Mouse (Mus musculus) erythroblast, embryonic 14.5 days (primary cell): ENCODE data around the gene Psat1. TPM values are rescaled to one million over a fixed set of nuclear protein-coding genes. Genes with fewer than 3 reads are reported as not detected.

Source experiments
- H3K27me3 ChIP-seq: 2 replicates; pipeline ENCODE4 v1.6.1; 2012; ENCODE audit warnings: inconsistent platforms; ENCODE audit not compliant: control insufficient read depth
- H3K36me3 ChIP-seq: 2 replicates; pipeline ENCODE4 v1.6.1; 2012; ENCODE audit warnings: mild to moderate bottlenecking, inconsistent platforms; ENCODE audit not compliant: control insufficient read depth
- H3K4me1 ChIP-seq: 2 replicates; pipeline ENCODE4 v1.6.1; 2012; ENCODE audit warnings: inconsistent platforms; ENCODE audit not compliant: control insufficient read depth
- H3K4me3 ChIP-seq: replicated peaks from 2 replicates; pipeline ENCODE3; 2012; ENCODE audit warnings: moderate library complexity, mild to moderate bottlenecking, inconsistent platforms
- H3K9me3 ChIP-seq: 2 replicates; pipeline ENCODE4 v1.6.1; 2012; ENCODE audit warnings: low read length, inconsistent platforms, mixed read lengths; ENCODE audit not compliant: control insufficient read depth
- GATA1 ChIP-seq: IDR thresholded peaks from 2 replicates; pipeline ENCODE4 v1.6.1; 2012; ENCODE audit warnings: low read length, inconsistent platforms, mixed read lengths
- TAL1 ChIP-seq: IDR thresholded peaks from 3 replicates; pipeline ENCODE4 v1.6.1; 2012; ENCODE audit warnings: low read length, inconsistent platforms, mixed read lengths
- polyA plus RNA-seq: library from polyadenylated mRNA; stranded (reverse); fragments of >175 nt; gene quantifications from 2 replicates; pipeline ENCODE4 v1.2.3, GENCODE M21; 2012

The Psat1 gene
- 0.14 and 0.48 TPM in 2 replicates for polyA plus RNA-seq

DNA sequence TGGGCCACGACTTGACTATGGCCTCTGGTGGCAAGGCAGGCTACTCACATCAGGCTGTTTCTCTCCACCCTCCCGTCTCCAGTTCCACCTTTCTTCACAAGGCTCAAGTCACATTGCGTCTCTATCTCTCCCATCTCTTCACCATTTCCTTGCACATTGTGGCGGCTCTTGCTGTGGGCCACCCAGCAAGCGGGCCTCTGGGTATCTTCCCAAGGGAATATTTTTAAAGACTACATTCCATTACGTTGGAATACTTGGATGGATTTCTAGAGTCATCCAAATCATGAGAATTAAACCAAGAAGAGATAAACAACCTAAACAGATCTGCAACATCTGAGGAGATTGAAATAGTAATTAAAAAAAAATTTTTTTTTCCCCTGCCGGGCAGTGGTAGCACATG lies at the start of gene Psat1:
Psat1 (minus strand) TSS at position 101 of the 400 bp plus-strand sequence.
- TF ChIP-seq GATA1 (no peak), TAL1 (no peak)
- no peaks in the 10 kb centered on the region for H3K9me3 ChIP-seq
- no peaks in the 10 kb centered on the region for H3K27me3 ChIP-seq
- H3K4me3 ChIP-seq: no peak within 1 kb of the TSS
- H3K36me3 ChIP-seq: no peaks in the 10 kb centered on the region
- no peaks in the 10 kb centered on the region for H3K4me1 ChIP-seq

DNA sequence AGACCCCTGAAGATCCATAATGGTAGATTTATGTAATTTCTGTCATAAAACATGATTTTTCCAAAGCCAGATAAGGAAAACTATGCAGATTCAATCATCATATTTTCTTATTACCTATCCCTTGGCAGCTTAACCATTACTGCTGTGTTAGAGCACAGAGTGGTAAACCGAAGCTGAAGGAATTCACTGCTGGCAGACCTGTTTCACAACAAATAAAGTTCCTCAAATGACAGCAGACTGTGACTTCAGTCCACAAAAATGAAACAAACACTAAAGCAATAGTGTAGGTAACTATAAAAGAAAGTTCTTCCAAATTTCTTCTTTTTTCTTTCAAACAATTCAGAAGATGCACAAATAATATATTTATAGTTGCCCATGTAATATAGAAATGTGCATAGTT lies 43.0 kb upstream of the Psat1 start:
- Histone ChIP-seq H3K4me1 (peaks cover 8% of the 10 kb centered on the region), H3K27me3 (no peaks in the 10 kb centered on the region), H3K9me3 (no peaks in the 10 kb centered on the region), H3K36me3 (no peaks in the 10 kb centered on the region), H3K4me3 (no peak overlapping the region)
- no peak for TF ChIP-seq GATA1
- no peak for TF ChIP-seq TAL1

DNA sequence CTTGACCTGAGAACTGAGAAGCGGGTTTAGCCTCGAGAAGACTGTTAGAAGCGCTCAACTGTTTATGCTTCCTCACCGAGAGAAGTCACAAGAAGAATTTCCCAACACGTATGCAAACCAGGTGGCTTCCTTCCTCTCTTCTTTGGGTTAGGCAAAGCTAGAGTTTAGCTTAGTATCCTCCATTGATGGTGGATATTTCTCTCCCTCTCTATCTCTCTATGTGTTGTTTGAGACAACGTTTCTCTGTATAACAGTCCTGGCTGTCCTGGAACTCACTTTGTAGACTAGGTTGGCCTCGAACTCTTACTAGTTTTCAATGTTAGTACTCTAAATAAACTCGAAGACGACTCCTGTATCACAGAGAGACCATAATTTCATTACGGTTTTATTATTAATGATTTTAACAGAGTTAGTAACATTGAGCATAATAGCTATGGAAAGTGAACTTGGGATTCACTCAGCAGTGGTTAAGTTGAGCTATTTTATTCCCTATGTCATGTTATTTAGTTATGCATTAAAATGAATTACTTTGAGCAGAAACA lies 38.1 kb upstream of the Psat1 start:
- H3K4me3 ChIP-seq: peak overlapping the region; percentile 88
- no peak for TF ChIP-seq GATA1
- TF ChIP-seq TAL1: no peak
- no peaks in the 10 kb centered on the region for H3K27me3 ChIP-seq
- peaks cover 8% of the 10 kb centered on the region for H3K36me3 ChIP-seq
- H3K4me1 ChIP-seq: peaks cover 33% of the 10 kb centered on the region
- no peaks in the 10 kb centered on the region for H3K9me3 ChIP-seq

GRCm38 (mm10) chr19:15984449-15985171 lies 37.5 kb upstream of the Psat1 start, which contains the start of gene Cep78:
Gene Cep78, minus strand, starts transcription at chr19:15984989.
- TF ChIP-seq GATA1 (no peak), TAL1 (no peak)
- Histone ChIP-seq H3K4me1 (peaks cover 36% of the 10 kb centered on the region), H3K36me3 (peaks cover 14% of the 10 kb centered on the region), H3K9me3 (no peaks in the 10 kb centered on the region), H3K4me3 (peak within 1 kb of the TSS; percentile 88), H3K27me3 (no peaks in the 10 kb centered on the region)

DNA sequence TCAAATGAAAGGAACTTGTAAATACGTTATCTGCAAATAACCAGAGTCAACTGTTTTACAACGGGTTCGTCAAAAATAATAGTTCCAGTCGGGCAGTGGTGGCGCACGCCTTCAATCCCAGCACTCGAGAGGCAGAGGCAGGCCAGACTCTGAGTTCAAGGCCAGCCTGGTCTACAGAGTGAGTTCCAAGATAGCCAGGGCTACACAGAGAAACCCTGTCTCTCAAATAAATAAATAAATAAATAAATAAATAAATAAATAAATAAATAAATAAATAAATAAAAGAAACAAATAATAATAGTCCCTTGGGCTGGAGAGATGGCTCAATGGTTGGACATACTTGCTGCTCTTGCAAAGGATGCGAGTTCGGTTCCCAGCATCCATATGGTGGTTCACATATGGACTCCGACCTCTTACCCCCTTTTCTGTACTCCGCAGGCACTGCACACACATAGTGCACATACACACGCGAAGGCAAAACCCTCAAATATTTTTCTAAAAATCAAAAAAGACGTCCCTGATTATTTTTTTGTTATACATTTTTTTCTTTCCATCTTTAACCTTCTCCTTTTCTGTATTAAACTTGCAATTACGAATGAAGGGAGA lies 36.7 kb upstream of the Psat1 start:
- TF ChIP-seq GATA1: no peak
- TF ChIP-seq TAL1: no peak
- no peaks in the 10 kb centered on the region for H3K9me3 ChIP-seq
- H3K4me1 ChIP-seq: peaks cover 36% of the 10 kb centered on the region
- peaks cover 16% of the 10 kb centered on the region for H3K36me3 ChIP-seq
- H3K4me3 ChIP-seq: peak overlapping the region; percentile 88
- H3K27me3 ChIP-seq: no peaks in the 10 kb centered on the region

DNA sequence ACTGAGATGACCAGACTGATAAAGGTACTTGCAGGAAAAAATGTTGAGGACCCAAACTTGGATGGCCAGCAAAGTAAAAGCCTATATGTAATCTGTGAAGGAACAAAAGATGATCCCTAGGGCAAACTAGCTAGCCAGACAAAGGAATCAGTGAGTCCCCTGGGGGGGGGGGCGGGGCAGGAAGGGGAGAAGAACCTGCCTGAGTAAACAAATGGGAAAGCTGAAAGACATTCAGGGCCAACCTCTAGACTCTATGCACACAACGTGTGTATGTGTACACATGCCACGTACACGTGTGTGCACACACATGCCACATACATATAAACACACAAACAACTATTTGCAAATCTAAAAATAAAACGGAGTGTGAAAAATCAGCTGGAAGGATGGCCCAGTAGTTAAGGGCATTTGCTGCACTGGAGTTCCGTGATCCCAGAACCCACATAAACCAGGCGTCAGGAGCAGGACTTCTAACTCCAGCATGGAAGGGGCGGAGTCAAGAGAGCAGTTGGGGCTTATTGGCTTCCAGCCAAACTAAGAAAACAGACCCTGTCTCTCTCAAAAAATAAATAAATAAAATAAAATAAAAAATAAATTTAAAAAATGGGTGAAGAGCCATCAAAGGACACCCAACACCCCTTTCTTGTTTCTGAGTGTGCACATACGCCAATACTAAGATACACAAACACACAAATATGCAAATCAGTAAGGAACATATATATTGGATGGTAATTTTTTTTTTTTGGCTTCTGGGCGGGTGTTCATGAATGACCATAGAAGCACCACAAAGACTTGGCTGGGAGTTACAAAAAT lies 36.0 kb upstream of the Psat1 start:
- Histone ChIP-seq H3K9me3 (no peaks in the 10 kb centered on the region), H3K36me3 (peaks cover 19% of the 10 kb centered on the region), H3K4me1 (peaks cover 36% of the 10 kb centered on the region), H3K4me3 (no peak overlapping the region), H3K27me3 (no peaks in the 10 kb centered on the region)
- no peak for TF ChIP-seq TAL1
- TF ChIP-seq GATA1: no peak

DNA sequence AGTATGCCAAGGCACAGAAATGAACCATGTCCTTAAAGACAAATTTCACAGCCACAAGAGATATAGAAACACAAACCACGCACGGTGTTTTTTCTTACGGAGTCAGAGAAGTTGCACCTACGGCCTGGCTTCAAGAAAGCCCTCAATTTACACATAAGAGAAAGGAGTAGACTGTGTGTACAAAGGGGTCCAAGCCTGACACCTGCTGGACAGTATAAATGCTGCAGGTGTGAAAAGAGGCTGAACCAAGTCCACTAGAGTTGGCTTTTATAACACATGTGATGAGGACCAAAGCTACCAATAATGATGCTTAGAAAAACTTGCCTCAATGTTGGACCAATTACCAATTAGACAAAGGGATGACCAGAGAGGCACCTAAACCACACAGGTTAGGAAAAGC lies 34.7 kb upstream of the Psat1 start:
- no peak overlapping the region for H3K4me3 ChIP-seq
- peaks cover 30% of the 10 kb centered on the region for H3K36me3 ChIP-seq
- no peak for TF ChIP-seq GATA1
- no peak for TF ChIP-seq TAL1
- peaks cover 36% of the 10 kb centered on the region for H3K4me1 ChIP-seq
- no peaks in the 10 kb centered on the region for H3K9me3 ChIP-seq
- no peaks in the 10 kb centered on the region for H3K27me3 ChIP-seq

DNA sequence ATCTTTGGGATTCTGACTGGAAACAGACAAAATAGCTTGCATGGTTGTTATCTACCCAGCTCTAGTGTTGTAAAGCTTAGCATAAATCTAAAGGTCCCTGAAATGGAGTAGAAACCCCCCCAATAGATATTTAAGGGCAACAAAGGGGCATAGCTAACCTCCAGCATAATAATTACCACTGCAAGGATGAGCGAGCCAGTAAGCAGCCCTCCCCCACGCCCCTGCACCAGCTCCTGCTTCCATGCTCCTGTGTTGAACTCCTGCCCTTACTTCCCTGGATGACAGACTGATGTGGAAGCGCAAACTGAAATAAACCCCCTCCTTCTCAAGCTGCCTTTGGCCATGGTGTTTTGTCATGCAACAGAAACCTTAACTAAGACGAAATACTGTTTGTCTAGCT lies 26.2 kb upstream of the Psat1 start:
- no peak for TF ChIP-seq GATA1
- H3K9me3 ChIP-seq: no peaks in the 10 kb centered on the region
- H3K4me3 ChIP-seq: no peak overlapping the region
- H3K36me3 ChIP-seq: peaks cover 77% of the 10 kb centered on the region
- H3K4me1 ChIP-seq: no peaks in the 10 kb centered on the region
- H3K27me3 ChIP-seq: no peaks in the 10 kb centered on the region

- Histone ChIP-seq H3K27me3 (no peaks in the 10 kb centered on the region), H3K9me3 (no peaks in the 10 kb centered on the region), H3K36me3 (peaks cover 58% of the 10 kb centered on the region), H3K4me1 (no peaks in the 10 kb centered on the region), H3K4me3 (no peak overlapping the region)
- no peak for TF ChIP-seq TAL1
- TF ChIP-seq GATA1: no peak
Measured at GRCm38 (mm10) chr19:15965082-15965481, 17.9 kb upstream of the Psat1 start.
